Comparison of ENCODE assay signal across 9 mouse cellular contexts in the genomic region with DNA sequence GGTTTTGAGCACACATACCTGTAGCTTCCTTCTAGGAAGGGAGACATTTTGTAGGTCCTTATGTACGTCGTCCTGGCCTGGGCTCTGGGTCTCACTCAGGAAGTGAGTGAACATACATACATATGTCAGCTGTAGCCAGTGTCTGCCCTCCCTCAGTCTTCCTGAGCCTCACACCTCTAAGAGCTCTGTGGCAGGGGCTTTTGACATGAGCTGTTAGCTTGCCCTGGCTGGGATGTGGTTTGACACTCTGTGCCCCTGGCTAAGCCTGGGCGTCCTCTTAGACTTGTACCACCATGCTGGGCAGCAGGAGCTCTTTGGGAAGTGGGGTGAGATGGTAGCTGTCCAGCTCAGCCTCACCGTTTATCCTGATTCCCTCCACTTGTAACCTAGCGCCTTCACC. TPM values are rescaled to one million over a fixed set of nuclear protein-coding genes. Genes with fewer than 3 reads are reported as not detected.
DNase-seq lines count a peak whose midpoint lies in the region; ATAC-seq and TF ChIP-seq lines count a peak whose summit lies in the region.
"Had no signal": no experiment of that assay in that cellular context is flagged by ENCODE, and none has a peak within 500 bp of the region (broad histone marks: within the 10 kb centered on the region; RNA-seq: fewer than 3 reads in every experiment).

No protein-coding gene starts in this region.

- H3K9me3 ChIP-seq in kidney, embryonic 16.5 days (ENCODE audit: low read length), result no peaks in the 10 kb centered on the region
- no peaks in the 10 kb centered on the region for H3K9me3 ChIP-seq in embryonic facial prominence, embryonic 15.5 days (replicated peaks)
- no peaks in the 10 kb centered on the region for H3K9me3 ChIP-seq in intestine, embryonic 15.5 days
- no peaks in the 10 kb centered on the region for H3K9me3 ChIP-seq in midbrain, postnatal 0 days (ENCODE audit: low read length)

- H3K4me3 ChIP-seq in kidney, embryonic 16.5 days (ENCODE audit: low read length), result no peak overlapping the region
- H3K4me3 ChIP-seq in embryonic facial prominence, embryonic 15.5 days (replicated peaks), result 0 out of 2 replicates have a peak overlapping the region, but pooled peaks have one; percentile 99
- H3K4me3 ChIP-seq in intestine, embryonic 15.5 days (replicated peaks), result 0 out of 2 replicates have a peak overlapping the region, but pooled peaks have one; percentile 96
- H3K4me3 ChIP-seq in midbrain, postnatal 0 days (ENCODE audit: low read depth, low read length), result no peak overlapping the region

- no peak for DNase-seq in kidney, adult 18-20 months
- DNase-seq in midbrain, postnatal 0 days (ENCODE audit: low spot score), result no peak
- DNase-seq in adrenal gland, postnatal 36 days, result no peak
- DNase-seq in layer of hippocampus, adult 11-12 months (ENCODE audit: low spot score), result no peak
- no peak for DNase-seq in left cerebral cortex, adult 9 months (ENCODE audit: low spot score in 2 of 2)
- DNase-seq: kidney, adult 11 months had no signal

- H3K27ac ChIP-seq in kidney, embryonic 16.5 days (ENCODE audit: low read length), result no peak overlapping the region
- no peak overlapping the region for H3K27ac ChIP-seq in embryonic facial prominence, embryonic 15.5 days (replicated peaks)
- no peak overlapping the region for H3K27ac ChIP-seq in intestine, embryonic 15.5 days
- no peak overlapping the region for H3K27ac ChIP-seq in midbrain, postnatal 0 days (ENCODE audit: low read depth, low read length)

- no peak for ATAC-seq in kidney, embryonic 16.5 days (ENCODE audit: low FRiP score, low TSS enrichment)
- no peak for ATAC-seq in embryonic facial prominence, embryonic 15.5 days (ENCODE audit: insufficient number of reproducible peaks, low FRiP score, low TSS enrichment, low read depth)
- no peak for ATAC-seq in intestine, embryonic 15.5 days
- ATAC-seq in midbrain, postnatal 0 days (ENCODE audit: low FRiP score), result no peak

- TF ChIP-seq CTCF in midbrain, postnatal 0 days (IDR thresholded peaks at IDR 0.05), result no peak

- H3K36me3 ChIP-seq in kidney, embryonic 16.5 days (ENCODE audit: insufficient read depth, low read length), result no peaks in the 10 kb centered on the region
- peaks cover 4% of the 10 kb centered on the region; the same call in 1 of the 2 replicates for H3K36me3 ChIP-seq in embryonic facial prominence, embryonic 15.5 days
- peaks cover 1% of the 10 kb centered on the region; the same call in 1 of the 2 replicates for H3K36me3 ChIP-seq in intestine, embryonic 15.5 days
- no peaks in the 10 kb centered on the region for H3K36me3 ChIP-seq in midbrain, postnatal 0 days (ENCODE audit: insufficient read depth, low read length)

- H3K4me2 ChIP-seq in kidney, embryonic 16.5 days (replicated peaks; ENCODE audit: low read depth, low read length), result peak overlapping the region; percentile 92
- H3K4me2 ChIP-seq in embryonic facial prominence, embryonic 15.5 days (replicated peaks), result peak overlapping the region; percentile 82
- H3K4me2 ChIP-seq in intestine, embryonic 15.5 days (replicated peaks), result peak overlapping the region; percentile 61
- H3K4me2 ChIP-seq in midbrain, postnatal 0 days (ENCODE audit: low read depth, low read length, poor library complexity, severe bottlenecking), result peak overlapping the region; percentile 69

- H3K27me3 ChIP-seq in kidney, embryonic 16.5 days (ENCODE audit: insufficient read depth, low read length), result no peaks in the 10 kb centered on the region
- no peaks in the 10 kb centered on the region for H3K27me3 ChIP-seq in embryonic facial prominence, embryonic 15.5 days
- no peaks in the 10 kb centered on the region for H3K27me3 ChIP-seq in intestine, embryonic 15.5 days (replicated peaks)
- no peaks in the 10 kb centered on the region for H3K27me3 ChIP-seq in midbrain, postnatal 0 days (ENCODE audit: insufficient read depth, low read length)

- peak overlapping the region; percentile 95 for H3K9ac ChIP-seq in kidney, embryonic 16.5 days (replicated peaks; ENCODE audit: low read length)
- H3K9ac ChIP-seq in embryonic facial prominence, embryonic 15.5 days, result no peak overlapping the region
- no peak overlapping the region for H3K9ac ChIP-seq in intestine, embryonic 15.5 days
- H3K9ac ChIP-seq in midbrain, postnatal 0 days (replicated peaks; ENCODE audit: low read length, poor library complexity, severe bottlenecking), result no peak overlapping the region; the same call in 1 of the 2 replicates

- H3K4me1 ChIP-seq in kidney, embryonic 16.5 days (ENCODE audit: insufficient read depth, low read length), result peaks cover 32% of the 10 kb centered on the region
- H3K4me1 ChIP-seq in embryonic facial prominence, embryonic 15.5 days, result peaks cover 38% of the 10 kb centered on the region
- peaks cover 31% of the 10 kb centered on the region for H3K4me1 ChIP-seq in intestine, embryonic 15.5 days (replicated peaks)
- H3K4me1 ChIP-seq in midbrain, postnatal 0 days (ENCODE audit: insufficient read depth, low read length), result peaks cover 15% of the 10 kb centered on the region; the same call in 1 of the 2 replicates

- 66% methylated on average over 5 of the region's 5 CpGs for WGBS in kidney, embryonic 16.5 days
- 67% methylated on average over 5 of the region's 5 CpGs for WGBS in embryonic facial prominence, embryonic 15.5 days
- WGBS in intestine, embryonic 15.5 days, result 62% methylated on average over 5 of the region's 5 CpGs
- 71% methylated on average over 5 of the region's 5 CpGs for WGBS in midbrain, postnatal 0 days

RNA-seq across cellular contexts. Expression of gene Zfp598, which starts 1.9 kb away (rescaled TPM):
- polyA plus RNA-seq in kidney, embryonic 16.5 days (2015; fragmentation: Nextera tagmentation; extraction: Ambion mirVana), result 19.7 and 22.7 TPM in 2 replicates
- 23.8 and 26.8 TPM in 2 replicates for polyA plus RNA-seq in embryonic facial prominence, embryonic 15.5 days (2015; fragmentation: Nextera tagmentation; extraction: Ambion mirVana)
- 20.0 and 20.5 TPM in 2 replicates for polyA plus RNA-seq in intestine, embryonic 15.5 days (2015; fragmentation: Nextera tagmentation; extraction: Ambion mirVana)
- total RNA-seq in midbrain, postnatal 0 days (2014; rRNA removed), result 36.4 and 40.0 TPM in 2 replicates
- 15.7 and 16.4 TPM in 2 replicates for polyA plus RNA-seq in midbrain, postnatal 0 days (2015; fragmentation: Nextera tagmentation; extraction: Ambion mirVana)
- total RNA-seq in adrenal gland, postnatal 36 days (2021), result 10 to 100 TPM; 47.5 to 51.1 TPM

RNA-seq across cellular contexts. Expression of gene Npw, which starts 13.1 kb away (rescaled TPM):
- 0.37 TPM in 1 of 2 replicates, not detected in the other for polyA plus RNA-seq in kidney, embryonic 16.5 days (2015; fragmentation: Nextera tagmentation; extraction: Ambion mirVana)
- polyA plus RNA-seq in embryonic facial prominence, embryonic 15.5 days (2015; fragmentation: Nextera tagmentation; extraction: Ambion mirVana), result 0.36 and 0.56 TPM in 2 replicates
- 0.30 and 0.56 TPM in 2 replicates for polyA plus RNA-seq in intestine, embryonic 15.5 days (2015; fragmentation: Nextera tagmentation; extraction: Ambion mirVana)
- total RNA-seq in midbrain, postnatal 0 days (2014; rRNA removed), result not detected in 2 replicates
- polyA plus RNA-seq in midbrain, postnatal 0 days (2015; fragmentation: Nextera tagmentation; extraction: Ambion mirVana), result 0.59 and 0.86 TPM in 2 replicates
- not detected for total RNA-seq in adrenal gland, postnatal 36 days (2021)

RNA-seq across cellular contexts. Expression of gene Syngr3, which starts 18.4 kb away (rescaled TPM):
- polyA plus RNA-seq in kidney, embryonic 16.5 days (2015; fragmentation: Nextera tagmentation; extraction: Ambion mirVana), result 2.3 and 2.9 TPM in 2 replicates
- 2.0 and 2.9 TPM in 2 replicates for polyA plus RNA-seq in embryonic facial prominence, embryonic 15.5 days (2015; fragmentation: Nextera tagmentation; extraction: Ambion mirVana)
- 7.0 and 7.7 TPM in 2 replicates for polyA plus RNA-seq in intestine, embryonic 15.5 days (2015; fragmentation: Nextera tagmentation; extraction: Ambion mirVana)
- total RNA-seq in midbrain, postnatal 0 days (2014; rRNA removed), result 330 and 376 TPM in 2 replicates
- 334 and 375 TPM in 2 replicates for polyA plus RNA-seq in midbrain, postnatal 0 days (2015; fragmentation: Nextera tagmentation; extraction: Ambion mirVana)
- 1 to 10 TPM; 1.7 to 2.0 TPM for total RNA-seq in adrenal gland, postnatal 36 days (2021)

RNA-seq across cellular contexts. Expression of gene Slc9a3r2, which starts 21.2 kb away (rescaled TPM):
- polyA plus RNA-seq in kidney, embryonic 16.5 days (2015; fragmentation: Nextera tagmentation; extraction: Ambion mirVana), result 116 and 120 TPM in 2 replicates
- polyA plus RNA-seq in embryonic facial prominence, embryonic 15.5 days (2015; fragmentation: Nextera tagmentation; extraction: Ambion mirVana), result 64.4 and 65.9 TPM in 2 replicates
- polyA plus RNA-seq in intestine, embryonic 15.5 days (2015; fragmentation: Nextera tagmentation; extraction: Ambion mirVana), result 43.9 and 49.2 TPM in 2 replicates
- 61.7 and 62.8 TPM in 2 replicates for total RNA-seq in midbrain, postnatal 0 days (2014; rRNA removed)
- polyA plus RNA-seq in midbrain, postnatal 0 days (2015; fragmentation: Nextera tagmentation; extraction: Ambion mirVana), result 52.1 and 52.7 TPM in 2 replicates
- total RNA-seq in adrenal gland, postnatal 36 days (2021), result 10 to 100 TPM; 48.0 to 88.5 TPM

RNA-seq across cellular contexts. Expression of gene Gfer, which starts 24.6 kb away (rescaled TPM):
- 44.4 and 45.3 TPM in 2 replicates for polyA plus RNA-seq in kidney, embryonic 16.5 days (2015; fragmentation: Nextera tagmentation; extraction: Ambion mirVana)
- polyA plus RNA-seq in embryonic facial prominence, embryonic 15.5 days (2015; fragmentation: Nextera tagmentation; extraction: Ambion mirVana), result 33.1 and 35.2 TPM in 2 replicates
- polyA plus RNA-seq in intestine, embryonic 15.5 days (2015; fragmentation: Nextera tagmentation; extraction: Ambion mirVana), result 41.8 and 45.9 TPM in 2 replicates
- total RNA-seq in midbrain, postnatal 0 days (2014; rRNA removed), result 28.0 and 44.3 TPM in 2 replicates
- 36.7 and 39.4 TPM in 2 replicates for polyA plus RNA-seq in midbrain, postnatal 0 days (2015; fragmentation: Nextera tagmentation; extraction: Ambion mirVana)
- total RNA-seq in adrenal gland, postnatal 36 days (2021), result 10 to 100 TPM; 34.5 to 42.0 TPM

Comparison
In these comparisons a context has a peak if more than half of its experiments do, and no peak if none do; other contexts are left out.
1. H3K4me3 ChIP-seq: peak in embryonic facial prominence, embryonic 15.5 days (single experiment) and intestine, embryonic 15.5 days (single experiment); none in kidney, embryonic 16.5 days (single experiment) and midbrain, postnatal 0 days (single experiment).
2. RNA of gene Syngr3, which starts 18.4 kb away (polyA plus RNA-seq): 334 to 375 TPM in midbrain, postnatal 0 days; 7.0 to 7.7 TPM in intestine, embryonic 15.5 days, 2.0 to 2.9 TPM in embryonic facial prominence, embryonic 15.5 days and 2.3 to 2.9 TPM in kidney, embryonic 16.5 days; every median in the first group is over 10 times any median in the second.
3. Peak in every context shown above with its lines, with median percentiles within 50 percentile points of each other: H3K4me2 ChIP-seq.